Mouse (Mus musculus): ENCODE measurements at regions not wholly inside any gene's neighbourhood (a gene's known extent, or its start where the extent isn't known, plus 50 kb on each side); places are given as distances from the start of the nearest gene placed in this dataset.

DNA sequence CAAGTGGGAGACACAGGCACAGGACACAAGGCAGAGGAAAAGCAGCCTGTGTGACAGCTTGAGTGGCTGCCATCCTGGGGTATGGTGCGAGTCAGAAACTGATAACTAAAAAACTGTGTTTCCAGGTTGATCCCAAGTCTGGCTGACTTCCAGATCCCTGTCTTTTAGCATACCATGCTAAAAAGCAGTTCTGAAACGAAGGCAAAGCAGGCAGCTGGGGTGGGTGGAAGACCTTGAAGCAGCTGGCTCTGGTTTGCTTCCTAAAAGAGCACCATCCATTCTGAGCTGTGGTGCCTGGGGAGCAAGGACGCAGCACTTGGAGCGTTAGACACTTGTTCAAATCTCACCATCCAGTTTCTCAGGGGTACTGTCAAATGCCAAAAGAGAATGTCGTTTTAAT, 192.5 kb upstream of the Dusp10 start:
- Histone ChIP-seq H3K4me3 (ENCODE audit: control insufficient read depth in 1 of 2, insufficient read depth in 1 of 2, low read depth in 2 of 2, low read length in 2 of 2) (no peak overlapping the region), H3K9me3 (replicated peaks; ENCODE audit: insufficient read depth, low read length) (no peaks in the 10 kb centered on the region), H3K4me1 (ENCODE audit: control insufficient read depth in 1 of 2, insufficient read depth in 2 of 2, low read length in 2 of 2) (no peaks in the 10 kb centered on the region), H3K27me3 (ENCODE audit: control insufficient read depth in 1 of 2, insufficient read depth in 2 of 2, low read length in 2 of 2) (no peaks in the 10 kb centered on the region), H3K27ac (ENCODE audit: control insufficient read depth, low read depth, low read length) (no peak overlapping the region), H3K36me3 (ENCODE audit: control insufficient read depth in 1 of 2, insufficient read depth in 2 of 2, low read length in 2 of 2) (no peaks in the 10 kb centered on the region), H3K79me2 (ENCODE audit: control insufficient read depth, insufficient read depth, low read length, poor library complexity) (no peaks in the 10 kb centered on the region), H3K9ac (ENCODE audit: control insufficient read depth, low read depth, low read length, poor library complexity, severe bottlenecking) (no peak overlapping the region)
- no peak for DNase-seq (ENCODE audit: low read depth, low spot score)
- TF ChIP-seq TAL1 (IDR thresholded peaks at IDR 0.05; ENCODE audit: low read length) (no peak), EP300 (IDR thresholded peaks at IDR 0.05; ENCODE audit: low read depth in 1 of 2, low read length in 2 of 2) (no peak)

DNA sequence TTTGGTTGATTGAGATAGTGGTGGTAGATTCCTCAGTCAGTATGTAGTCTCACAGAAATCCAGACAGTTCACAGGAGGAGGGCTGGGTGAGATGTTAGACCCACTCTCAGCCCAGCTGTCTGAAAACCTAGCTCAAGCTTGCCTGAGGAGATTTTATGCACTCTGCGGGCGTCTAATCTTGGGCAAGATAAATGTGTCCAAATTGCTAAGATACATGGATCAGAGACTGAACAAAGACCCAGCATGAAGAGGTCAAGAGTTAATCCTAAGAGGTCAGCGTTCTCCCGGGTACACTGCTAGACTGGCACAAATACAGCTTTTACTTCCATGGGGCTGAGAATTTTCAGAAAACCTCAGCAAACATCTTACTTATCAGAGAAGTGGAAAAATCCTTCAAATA, 186.8 kb upstream of the Dusp10 start:
- TF ChIP-seq MYC (IDR thresholded peaks at IDR 0.05; ENCODE audit: low read depth, low read length) (no peak), MXI1 (IDR thresholded peaks at IDR 0.05; ENCODE audit: low read depth, low read length) (no peak), CHD2 (IDR thresholded peaks at IDR 0.05; ENCODE audit: low read length) (no peak), GATA1 (IDR thresholded peaks at IDR 0.05; ENCODE audit: low read depth, low read length) (no peak), RCOR1 (IDR thresholded peaks at IDR 0.05; ENCODE audit: low read depth, low read length) (no peak), SIN3A (IDR thresholded peaks at IDR 0.05; ENCODE audit: low read length) (no peak), ZC3H11A (IDR thresholded peaks at IDR 0.05; ENCODE audit: low read depth, low read length) (no peak), ETS1 (IDR thresholded peaks at IDR 0.05; ENCODE audit: low read depth, low read length) (no peak), EP300 (IDR thresholded peaks at IDR 0.05; ENCODE audit: low read depth in 1 of 2, low read length in 2 of 2) (no peak), USF2 (IDR thresholded peaks at IDR 0.05; ENCODE audit: borderline replicate concordance in 1 of 2, insufficient read depth in 1 of 2, low read depth in 1 of 2, low read length in 2 of 2) (no peak), USF1 (IDR thresholded peaks at IDR 0.05; ENCODE audit: low read depth, low read length) (no peak), MEF2A (IDR thresholded peaks at IDR 0.05; ENCODE audit: extremely low read depth, insufficient replicate concordance, low read depth, low read length, poor library complexity, severe bottlenecking) (no peak), ELF1 (IDR thresholded peaks at IDR 0.05; ENCODE audit: low read depth, low read length) (no peak), SMC3 (IDR thresholded peaks at IDR 0.05; ENCODE audit: low read depth, low read length) (no peak), MAZ (IDR thresholded peaks at IDR 0.05; ENCODE audit: low read depth, low read length) (no peak), TAL1 (IDR thresholded peaks at IDR 0.05; ENCODE audit: low read length) (no peak)
- no peak overlapping the region for H3K27ac ChIP-seq (ENCODE audit: control insufficient read depth, low read depth, low read length)
- no peaks in the 10 kb centered on the region for H3K79me2 ChIP-seq (ENCODE audit: control insufficient read depth, insufficient read depth, low read length, poor library complexity)
- no peak overlapping the region for H3K4me3 ChIP-seq (ENCODE audit: control insufficient read depth in 1 of 2, insufficient read depth in 1 of 2, low read depth in 2 of 2, low read length in 2 of 2)
- no peaks in the 10 kb centered on the region for H3K9me3 ChIP-seq (replicated peaks; ENCODE audit: insufficient read depth, low read length)
- no peaks in the 10 kb centered on the region for H3K36me3 ChIP-seq (ENCODE audit: control insufficient read depth in 1 of 2, insufficient read depth in 2 of 2, low read length in 2 of 2)
- H3K9ac ChIP-seq (ENCODE audit: control insufficient read depth, low read depth, low read length, poor library complexity, severe bottlenecking) = no peak overlapping the region
- H3K27me3 ChIP-seq (ENCODE audit: control insufficient read depth in 1 of 2, insufficient read depth in 2 of 2, low read length in 2 of 2) = no peaks in the 10 kb centered on the region
- no peak for DNase-seq (ENCODE audit: low read depth, low spot score)
- no peaks in the 10 kb centered on the region for H3K4me1 ChIP-seq (ENCODE audit: control insufficient read depth in 1 of 2, insufficient read depth in 2 of 2, low read length in 2 of 2)

Data from MEL (cell line).